Mouse (Mus musculus): ENCODE measurements around the gene Micu1. TPM values are rescaled to one million over a fixed set of nuclear protein-coding genes. Genes with fewer than 3 reads are reported as not detected.

The Micu1 gene
- total RNA-seq, 2 experiments from 2014 or later: 59.2 to 67.9 TPM

DNA sequence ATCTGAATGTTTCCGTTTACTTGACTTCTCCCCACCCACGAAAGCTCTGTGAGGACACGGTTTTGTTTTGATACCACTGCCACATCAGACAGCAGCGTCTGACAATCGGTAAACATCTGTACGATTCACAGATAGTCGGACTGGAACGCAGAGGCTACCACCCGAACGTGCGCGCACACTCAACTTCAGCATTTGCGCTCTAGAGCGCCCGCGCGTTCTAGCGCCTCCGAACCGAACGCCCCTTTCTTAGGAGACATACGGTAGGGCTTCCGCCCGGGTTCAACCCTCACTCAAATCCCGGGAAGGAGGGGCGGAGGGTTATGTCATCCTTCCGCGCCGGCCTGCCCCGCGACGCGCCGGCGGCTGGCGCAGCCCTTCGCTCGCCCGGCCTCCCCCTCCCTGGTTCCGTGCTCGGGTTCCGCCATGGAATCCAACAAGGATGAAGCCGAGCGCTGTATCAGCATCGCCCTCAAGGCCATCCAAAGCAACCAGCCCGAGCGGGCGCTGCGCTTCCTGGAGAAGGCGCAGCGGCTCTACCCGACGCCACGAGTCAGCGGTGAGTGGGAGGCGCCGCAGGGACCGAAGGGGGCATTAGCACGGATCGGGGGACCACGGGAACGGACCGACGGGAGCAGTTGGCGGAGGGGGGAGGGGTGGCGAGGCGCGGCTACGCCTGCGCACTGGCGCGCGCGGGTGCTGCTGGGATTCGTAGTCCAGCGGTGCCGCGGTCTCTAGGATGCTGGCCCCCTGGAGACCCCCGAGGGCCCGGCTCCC, 177.2 kb downstream of the Micu1 start, which contains the start of gene Dnajb12:
Dnajb12 (plus strand) TSS at position 302 of the 774 bp plus-strand sequence.
- peak; percentile 92 to 95 for DNase-seq (ENCODE audit: low spot score in 2 of 2)

DNA sequence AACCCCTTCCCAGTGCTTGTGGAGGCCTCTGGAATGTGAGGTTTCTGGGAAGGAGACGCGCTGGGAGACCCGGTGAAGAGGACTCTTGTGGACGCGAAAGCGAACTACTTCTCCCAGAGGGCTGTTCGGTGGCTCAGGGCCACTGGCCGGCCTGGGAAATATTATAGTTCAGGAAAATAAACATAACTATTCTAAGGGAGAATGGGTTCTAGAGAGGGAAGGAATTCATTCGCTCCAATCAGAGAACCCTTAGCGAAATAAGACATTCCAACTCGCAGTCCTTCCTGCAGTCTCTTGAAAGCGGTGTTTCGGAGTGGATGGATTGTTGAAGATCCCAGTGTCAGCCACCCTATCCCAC, 177.7 kb downstream of the Micu1 start:
- DNase-seq (ENCODE audit: low spot score in 2 of 2): no peak

DNA sequence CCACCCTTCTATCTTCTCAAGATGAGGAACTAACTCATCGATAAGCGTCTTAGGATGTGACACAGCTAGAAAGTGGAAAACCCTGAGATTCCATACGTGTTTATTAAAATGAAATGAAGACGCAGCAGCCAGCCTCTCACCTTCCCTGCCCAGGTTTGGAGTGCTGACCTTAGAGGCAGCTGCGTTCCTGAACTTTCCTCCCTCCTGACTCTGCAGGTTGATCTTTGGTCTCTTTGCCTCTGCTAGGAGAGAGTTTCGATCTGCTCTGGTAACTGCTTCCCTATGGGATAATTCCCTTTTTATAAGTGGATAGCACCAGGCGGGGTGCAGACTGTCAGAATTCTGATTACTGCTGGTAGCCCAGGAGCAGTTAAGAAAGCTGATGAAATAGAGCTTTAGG, 178.6 kb downstream of the Micu1 start:
- DNase-seq (ENCODE audit: low spot score in 2 of 2): no peak

DNA sequence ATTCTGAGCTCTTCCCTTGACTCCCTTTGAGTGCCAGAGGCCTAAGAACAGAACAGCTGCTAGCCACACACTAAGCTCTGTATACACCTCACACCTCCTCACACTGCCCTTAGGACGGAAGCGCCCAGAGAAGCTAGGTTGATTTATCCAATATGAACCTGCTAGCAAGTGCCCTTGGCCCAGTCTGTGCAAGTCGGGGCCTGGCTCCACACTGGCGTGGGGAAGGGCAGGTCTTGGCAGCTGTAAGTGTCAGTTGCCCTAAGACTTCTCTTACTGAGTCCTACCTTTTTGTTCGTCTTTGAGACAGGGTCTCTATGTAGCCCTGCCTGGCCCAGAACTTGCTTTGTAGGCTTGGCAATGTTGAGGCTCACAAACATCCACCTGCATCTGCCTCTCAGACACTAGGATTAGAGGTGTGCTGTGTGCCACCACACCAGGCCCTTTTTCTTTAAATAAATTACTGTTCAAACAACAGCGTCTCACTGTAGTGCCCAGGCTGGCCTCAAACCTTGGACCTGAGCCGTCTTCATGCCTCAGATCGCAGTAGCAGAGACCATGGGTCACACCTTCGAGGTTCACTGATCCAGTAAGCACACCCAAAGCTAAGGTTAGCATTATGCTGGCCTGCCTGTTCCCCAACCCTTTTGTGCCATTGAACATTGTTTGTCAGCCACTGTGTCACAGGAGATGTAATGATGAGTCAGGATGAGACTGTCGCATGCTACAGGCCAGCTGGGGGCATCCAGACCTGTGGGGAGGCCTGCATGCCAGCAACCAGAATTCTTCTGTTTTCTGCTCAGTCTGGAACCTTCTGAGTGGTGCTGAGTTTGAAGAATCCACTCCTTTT, 182.3 kb downstream of the Micu1 start:
- DNase-seq (ENCODE audit: low spot score in 2 of 2): no peak

DNA sequence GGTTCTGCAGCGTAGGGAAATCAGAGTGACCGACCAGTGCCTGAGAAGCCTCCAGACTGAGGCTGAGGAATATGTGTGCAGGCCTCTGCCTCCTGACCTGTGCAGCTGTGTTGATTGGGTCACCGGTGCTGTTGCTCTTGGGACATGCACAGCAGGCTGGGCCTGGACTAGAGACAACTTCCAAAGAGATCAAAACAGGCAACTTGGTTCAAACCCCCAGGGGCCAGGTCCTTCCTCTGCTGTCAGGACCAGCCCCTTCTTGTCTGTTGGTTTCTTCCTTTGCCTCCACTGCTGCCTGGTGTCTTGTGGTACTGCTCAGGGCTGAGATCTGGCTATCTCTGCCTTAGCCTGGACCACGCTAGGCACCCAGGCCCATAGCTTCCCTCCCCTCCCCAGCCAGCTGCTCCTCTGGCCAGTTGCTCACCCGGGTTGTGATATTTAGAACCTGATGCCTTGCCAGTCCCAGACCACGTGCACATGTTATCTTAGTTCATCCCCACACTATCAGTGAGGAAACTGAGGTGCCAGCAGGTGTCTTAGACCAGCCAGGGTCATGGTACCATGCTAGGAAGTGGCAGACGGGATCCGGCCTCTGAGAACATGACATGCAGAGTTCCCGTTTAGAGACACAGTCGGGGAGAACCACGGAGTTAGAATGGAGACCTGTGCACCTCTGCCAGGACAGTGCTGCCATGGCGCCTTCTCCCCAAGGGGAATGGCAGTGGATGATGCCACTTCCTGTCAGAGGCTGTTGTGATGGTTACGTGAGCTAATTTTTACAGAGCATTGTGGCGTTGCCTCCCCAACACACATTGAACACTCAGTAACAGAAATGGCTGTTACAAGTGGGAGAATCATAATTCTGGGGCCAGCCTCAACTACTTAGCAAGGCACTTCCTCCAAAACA, 183.2 kb downstream of the Micu1 start:
- DNase-seq (ENCODE audit: low spot score in 2 of 2): no peak

DNA sequence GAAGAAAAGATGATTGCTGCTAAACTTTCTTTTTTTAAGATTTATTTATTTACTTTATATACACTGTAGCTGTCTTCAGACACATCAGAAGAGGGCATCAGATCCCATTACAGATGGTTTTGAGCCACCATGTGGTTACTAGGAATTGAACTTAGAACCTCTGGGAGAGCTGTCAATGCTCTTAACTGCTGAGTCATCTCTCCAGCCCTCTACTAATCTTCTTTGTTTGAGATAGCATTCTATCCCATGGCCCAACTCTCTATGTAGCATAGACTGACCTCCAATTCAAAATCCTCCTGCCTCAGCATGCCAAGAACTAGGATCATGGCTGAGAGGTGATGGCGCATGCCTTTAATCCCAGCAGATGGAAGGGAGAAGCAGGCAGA, 183.8 kb downstream of the Micu1 start:
- no peak for DNase-seq (ENCODE audit: low spot score in 2 of 2)

DNA sequence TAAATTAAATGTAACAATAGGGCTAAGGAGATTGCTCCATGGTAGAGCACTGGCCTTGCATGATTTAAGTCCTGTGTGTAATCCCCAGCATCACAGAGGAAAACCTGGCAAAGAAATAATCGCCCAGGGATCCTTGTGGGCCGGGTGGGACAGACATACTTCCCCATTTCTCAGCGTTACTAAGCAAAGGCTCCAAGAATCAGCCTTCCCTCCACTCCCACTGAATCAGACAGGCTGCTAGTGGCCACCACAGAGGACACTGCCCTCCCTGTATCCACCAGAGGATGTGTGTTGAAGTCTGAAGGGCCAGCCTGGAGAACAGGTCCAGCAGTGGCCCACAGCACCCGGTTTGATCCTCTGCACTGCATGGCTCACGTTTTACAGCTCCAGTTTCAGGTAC, 185.2 kb downstream of the Micu1 start:
- DNase-seq (ENCODE audit: low spot score in 2 of 2): no peak

DNA sequence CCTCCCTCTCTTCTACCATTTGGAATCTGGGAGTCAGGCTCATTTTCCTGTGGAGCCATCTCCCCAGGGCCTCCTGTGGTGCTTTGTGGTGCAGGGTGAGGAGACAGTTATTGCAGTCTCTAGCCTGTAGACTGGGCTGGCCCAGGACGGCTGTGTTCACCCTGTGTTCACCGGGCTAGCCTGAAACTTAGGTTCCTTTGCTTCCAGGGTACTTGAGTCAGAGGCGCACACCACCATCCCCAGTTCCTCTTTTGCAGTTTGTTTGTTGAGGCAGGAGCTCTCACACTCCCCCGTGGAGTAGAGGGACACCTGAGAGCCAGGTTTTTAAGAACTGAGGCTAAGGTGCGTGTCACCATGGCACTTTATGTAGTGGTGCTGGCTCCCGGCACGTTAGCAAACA, 187.1 kb downstream of the Micu1 start:
- no peak for DNase-seq (ENCODE audit: low spot score in 2 of 2)

DNA sequence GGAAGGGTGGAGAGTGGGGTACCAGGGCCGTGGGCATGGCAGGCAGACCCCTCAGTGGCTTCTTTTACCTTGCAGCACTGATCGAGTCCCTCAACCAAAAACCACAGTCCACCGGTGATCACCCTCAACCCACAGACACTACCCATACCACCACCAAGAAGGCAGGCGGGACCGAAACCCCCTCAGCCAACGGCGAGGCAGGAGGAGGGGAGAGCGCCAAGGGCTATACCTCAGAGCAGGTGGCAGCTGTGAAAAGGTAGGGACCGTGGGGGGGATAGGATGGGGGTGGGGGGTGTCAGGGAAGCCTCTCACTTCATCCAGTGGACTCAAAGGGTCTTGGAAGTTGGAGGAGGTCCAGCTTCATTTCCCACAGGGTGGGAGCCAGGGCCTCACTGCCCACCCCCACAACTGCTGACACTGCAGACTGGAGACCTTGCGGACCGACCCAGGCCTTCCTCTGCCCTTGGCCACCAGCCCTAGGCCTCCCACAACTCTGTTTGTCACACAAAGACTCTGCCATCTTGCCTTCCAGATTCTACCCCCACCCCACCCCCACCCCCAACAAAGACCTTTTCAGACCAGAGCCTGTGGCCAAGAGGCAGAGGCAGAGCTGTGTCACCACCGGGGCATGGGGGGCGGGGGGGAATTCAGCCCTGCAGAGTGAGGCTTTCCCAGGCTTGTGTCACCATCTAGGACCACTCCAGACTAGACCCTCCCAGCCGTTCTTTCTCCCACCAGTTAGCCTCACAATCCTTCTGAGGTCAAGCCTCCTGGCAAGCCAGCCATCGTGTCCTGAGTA, 187.9 kb downstream of the Micu1 start:
- no peak for DNase-seq (ENCODE audit: low spot score in 2 of 2)

DNA sequence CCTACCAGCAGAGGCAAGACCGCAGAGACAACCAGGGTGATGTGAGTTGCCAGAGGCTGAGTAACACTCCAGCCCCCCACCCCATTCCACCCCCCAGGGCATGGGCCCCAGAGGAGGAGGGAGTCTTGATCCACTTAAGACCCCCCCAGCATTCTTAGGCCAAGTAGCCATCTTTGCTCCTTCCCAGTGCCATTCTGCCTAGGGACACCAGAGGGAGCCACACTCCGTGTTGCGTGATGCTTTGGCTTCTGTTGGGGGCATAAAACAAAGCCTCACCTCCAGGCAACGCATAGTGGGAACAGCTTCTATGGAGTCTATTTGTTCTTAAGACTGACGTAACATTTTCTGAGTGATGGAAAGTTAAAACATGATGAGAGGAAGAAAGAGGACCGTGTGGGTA, 190.7 kb downstream of the Micu1 start:
- DNase-seq (ENCODE audit: low spot score in 2 of 2): peak; percentile 63 to 67

DNA sequence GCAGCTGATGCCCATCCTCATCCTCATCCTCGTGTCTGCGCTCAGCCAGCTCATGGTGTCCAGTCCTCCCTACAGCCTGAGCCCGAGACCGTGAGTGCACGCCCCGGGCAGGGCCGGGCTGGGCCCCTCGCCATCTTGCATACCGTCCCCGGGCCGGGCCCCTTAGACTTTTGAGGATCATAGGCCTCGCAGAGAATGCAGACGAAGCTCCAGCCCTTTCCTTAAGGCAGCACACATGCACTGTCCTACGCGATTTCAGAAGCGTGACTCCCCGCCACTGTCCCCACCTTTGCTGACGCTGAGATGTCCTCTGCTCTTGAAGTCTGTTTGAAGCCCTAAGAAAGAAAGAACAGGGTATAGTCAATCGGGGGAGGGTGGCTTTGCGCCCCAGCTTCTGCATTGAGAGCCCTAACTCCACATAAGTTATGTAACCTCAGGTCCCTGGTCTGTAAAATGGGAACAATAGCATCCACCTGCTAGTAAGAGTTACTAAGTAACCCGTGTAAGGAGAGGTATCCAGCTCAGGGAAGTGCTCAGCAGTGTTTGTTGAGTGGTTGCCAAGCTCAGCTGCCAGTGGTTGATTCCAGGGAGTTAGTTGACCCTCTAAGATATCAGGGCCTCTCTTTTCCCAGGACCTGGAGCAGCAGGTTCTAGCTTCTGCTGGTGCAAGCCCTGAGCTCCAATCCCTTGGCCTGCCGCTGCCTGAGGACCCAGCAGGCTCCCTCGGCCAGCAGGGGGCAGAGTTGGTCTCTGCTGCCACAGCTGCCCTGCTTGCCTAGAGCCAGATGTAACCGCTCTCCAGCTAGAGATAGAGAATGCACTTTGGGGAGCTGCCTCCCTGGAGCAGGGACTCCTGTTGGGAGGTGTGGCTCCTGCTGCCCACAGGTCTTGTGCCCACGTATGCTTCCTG, 192.2 kb downstream of the Micu1 start:
- DNase-seq (ENCODE audit: low spot score in 2 of 2): peak; percentile 87 to 94

DNA sequence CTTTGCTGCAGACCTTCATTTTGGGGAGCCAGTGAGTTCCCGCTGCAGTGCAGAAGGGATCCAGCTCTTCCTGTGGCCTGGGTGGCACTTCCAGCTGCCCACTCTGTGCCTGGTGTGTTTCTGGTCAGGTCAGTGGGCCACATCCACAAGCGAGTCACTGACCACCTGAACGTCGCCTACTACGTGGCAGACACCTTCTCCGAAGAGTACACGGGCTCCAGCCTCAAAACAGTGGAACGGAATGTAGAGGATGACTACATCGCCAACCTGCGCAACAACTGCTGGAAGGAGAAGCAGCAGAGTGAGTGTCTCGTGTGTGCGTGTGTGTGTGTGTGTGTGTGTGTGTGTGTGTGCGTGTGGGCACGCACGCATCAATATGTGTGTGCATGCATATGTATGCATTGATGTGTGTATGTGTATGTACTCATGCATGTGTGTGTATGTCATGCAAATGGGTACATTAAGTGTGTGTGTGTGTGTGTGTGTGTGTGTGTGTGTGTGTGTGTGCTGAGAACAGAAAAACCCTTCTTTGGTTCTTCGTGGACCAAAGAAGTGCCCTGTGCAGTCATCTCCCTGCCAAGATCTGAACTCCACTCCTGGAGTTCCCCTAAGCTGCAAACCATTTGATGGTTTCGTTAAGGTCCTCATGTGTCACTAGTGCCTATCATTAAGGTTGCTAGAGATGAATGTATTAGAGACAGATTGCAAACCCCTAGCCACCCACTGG, 193.3 kb downstream of the Micu1 start:
- DNase-seq (ENCODE audit: low spot score in 2 of 2): no peak

DNA sequence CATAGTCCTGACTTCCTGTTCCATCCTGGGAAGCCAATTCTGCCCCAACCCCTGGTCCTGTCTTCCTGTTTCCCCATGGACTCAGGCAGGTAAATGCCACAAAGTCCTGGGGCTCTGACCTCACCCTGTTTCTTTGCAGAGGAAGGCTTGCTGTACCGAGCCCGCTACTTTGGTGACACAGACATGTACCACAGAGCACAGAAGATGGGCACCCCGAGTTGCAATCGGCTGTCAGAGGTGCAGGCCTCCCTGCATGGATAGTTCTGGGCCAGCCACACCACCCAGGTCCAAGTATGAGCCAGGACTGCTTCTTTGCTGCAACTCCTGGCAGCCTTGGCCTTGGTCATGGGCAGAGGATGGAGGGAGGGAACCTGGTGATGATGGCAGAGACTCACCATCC, 193.9 kb downstream of the Micu1 start:
- no peak for DNase-seq (ENCODE audit: low spot score in 2 of 2)

DNA sequence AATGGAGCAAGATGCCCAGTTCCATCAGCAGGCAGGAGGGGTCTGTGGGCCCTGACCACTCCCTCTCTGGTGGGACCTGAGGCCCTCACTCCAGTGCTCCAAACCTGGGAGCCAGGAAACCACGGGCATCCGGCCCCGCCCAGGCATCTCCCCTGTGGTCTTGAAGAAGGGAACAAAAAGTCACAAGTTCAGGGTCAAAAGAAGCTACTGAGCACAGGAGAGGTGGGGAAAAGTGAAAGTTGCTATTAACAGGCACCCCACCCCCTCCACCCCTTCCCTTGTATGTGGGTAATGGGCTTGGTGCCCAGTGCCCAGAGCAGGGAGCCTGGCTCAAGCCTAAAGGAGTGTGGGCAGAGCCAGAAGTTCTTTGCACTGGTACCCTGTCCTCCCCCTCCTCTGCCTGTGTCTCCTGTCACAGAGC, 194.6 kb downstream of the Micu1 start:
- peak in 1 of 2 experiments; percentile 59 for DNase-seq (ENCODE audit: low spot score in 2 of 2)

DNA sequence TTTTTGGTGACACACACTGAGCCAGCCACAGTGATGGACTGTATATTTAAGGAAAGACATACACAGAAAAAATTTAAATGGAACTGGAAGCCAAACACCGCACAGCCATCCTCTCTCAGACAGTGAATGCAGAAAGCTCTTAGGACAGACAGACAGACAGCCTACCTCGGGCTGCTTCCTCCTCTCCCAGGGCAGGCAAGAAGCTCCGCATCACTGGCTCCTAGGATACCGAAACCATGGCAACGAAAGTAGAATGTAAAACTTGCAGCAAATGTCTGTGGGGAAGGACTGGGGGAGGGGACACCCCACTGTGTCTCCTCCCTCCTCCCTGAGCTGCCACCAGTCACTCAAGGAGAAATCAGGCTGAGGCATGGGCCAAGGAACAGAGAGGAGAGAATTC, 195.2 kb downstream of the Micu1 start:
- DNase-seq (ENCODE audit: low spot score in 2 of 2): no peak

DNA sequence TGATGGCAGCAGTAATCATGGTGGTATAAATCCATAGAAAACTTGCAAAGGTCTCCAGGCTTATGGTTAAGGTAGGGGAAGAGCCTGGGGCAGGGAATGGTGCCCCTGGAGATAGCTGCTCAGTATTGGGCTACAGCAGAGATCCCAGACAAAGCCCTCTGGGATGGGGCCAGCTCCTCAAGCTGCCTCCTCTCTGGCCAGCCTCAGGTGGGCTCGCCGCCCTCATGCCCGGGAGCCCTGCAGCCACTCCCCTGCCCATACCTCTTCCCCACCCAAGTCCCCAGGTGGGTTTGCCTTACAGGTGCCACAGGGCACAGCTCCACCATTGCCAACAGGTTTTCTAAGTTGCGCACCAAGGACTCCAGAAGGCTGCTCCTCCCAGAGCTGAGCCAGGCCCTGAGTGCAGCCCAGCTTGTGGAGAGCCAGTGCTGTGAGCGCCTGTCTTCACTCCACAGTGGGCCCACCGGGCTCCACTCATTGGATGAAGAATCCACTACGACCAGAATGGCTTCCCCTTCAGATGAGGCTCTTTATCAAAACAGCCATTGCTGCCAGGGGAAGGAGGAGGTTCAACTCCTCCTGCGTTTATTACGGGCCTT, 196.0 kb downstream of the Micu1 start:
- DNase-seq (ENCODE audit: low spot score in 2 of 2): no peak

DNA sequence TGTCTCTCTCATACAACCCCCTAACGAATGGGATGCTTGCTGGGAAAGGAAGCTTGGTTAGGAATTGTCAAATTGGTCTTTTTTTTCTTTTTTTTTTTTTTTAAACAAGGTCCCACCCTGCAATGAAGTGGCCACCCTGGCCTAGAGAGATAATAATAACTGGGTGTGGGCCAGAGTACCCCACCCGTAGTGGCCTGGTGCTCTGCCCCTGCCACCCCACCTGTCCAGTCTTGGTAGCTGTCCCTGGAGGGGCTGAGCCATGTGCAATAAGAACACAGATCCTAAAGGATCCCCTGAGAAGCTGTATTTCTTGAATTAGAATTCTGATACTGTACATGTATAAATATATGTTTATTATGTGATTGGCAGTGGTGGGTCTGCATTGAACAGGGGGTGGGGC, 196.7 kb downstream of the Micu1 start:
- no peak for DNase-seq (ENCODE audit: low spot score in 2 of 2)

Data from adrenal gland, adult 18-20 months (tissue).